Comparison of ENCODE assay signal across 8 mouse cellular contexts in the genomic region with DNA sequence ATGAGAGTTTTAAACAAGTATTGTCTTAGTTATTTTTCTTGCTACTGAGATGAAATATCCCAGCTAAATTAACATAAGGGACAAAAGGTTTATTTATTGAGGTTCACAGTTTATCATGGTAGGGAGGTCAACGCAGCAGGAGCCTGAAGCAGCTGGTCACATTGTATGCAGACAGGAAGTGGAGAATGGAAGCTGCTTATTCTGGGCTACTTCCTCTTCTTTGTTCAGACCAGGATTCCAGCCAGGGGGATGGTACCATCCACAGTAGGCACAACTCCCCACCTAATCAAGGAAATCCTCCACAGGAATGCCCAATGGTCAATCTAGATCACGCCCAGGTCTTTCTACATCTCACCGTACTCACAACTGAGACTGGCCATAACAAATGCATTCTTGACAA.
"Had no signal": no experiment of that assay in that cellular context is flagged by ENCODE, and none has a peak within 500 bp of the region (broad histone marks: within the 10 kb centered on the region; RNA-seq: fewer than 3 reads in every experiment).

No protein-coding gene starts in this region.

- H3K9ac ChIP-seq: kidney, embryonic 15.5 days; liver, embryonic 13.5 days; lung, embryonic 14.5 days had no signal

- DNase-seq: layer of hippocampus, postnatal 36 days; liver, embryonic 13.5 days had no signal

- H3K27ac ChIP-seq: kidney, embryonic 15.5 days; left cerebral cortex, adult 2 months; liver, embryonic 13.5 days; macrophage; stomach, postnatal 0 days had no signal

- H3K4me3 ChIP-seq: kidney, embryonic 15.5 days; left cerebral cortex, adult 2 months; liver, embryonic 13.5 days had no signal

- ATAC-seq: lung, postnatal 0 days had no signal

- H3K36me3 ChIP-seq: kidney, embryonic 15.5 days; liver, embryonic 13.5 days had no signal

- H3K4me1 ChIP-seq: liver, embryonic 13.5 days had no signal

- H3K27me3 ChIP-seq: kidney, embryonic 15.5 days; liver, embryonic 13.5 days had no signal

- H3K9me3 ChIP-seq: kidney, embryonic 15.5 days; liver, embryonic 13.5 days had no signal
